Mouse (Mus musculus) left cerebral cortex, adult 9 months (tissue): ENCODE measurements at regions not wholly inside any gene's neighbourhood (a gene's known extent, or its start where the extent isn't known, plus 50 kb on each side); places are given as distances from the start of the nearest gene placed in this dataset.

ENCODE experiments used
- DNase-seq, 2 experiments: peaks; one replicate each; pipeline ENCODE4 v3.0.0; 2022; ENCODE audit warnings: low spot score in 2 of 2

GRCm38 (mm10) chr3:103408724-103409123 is 129.6 kb downstream of the Trim33 start:
- DNase-seq = no peak

- no peak for DNase-seq
These were observed 133.2 kb downstream of the Trim33 start for GRCm38 (mm10) chr3:103412247-103412646.

DNA sequence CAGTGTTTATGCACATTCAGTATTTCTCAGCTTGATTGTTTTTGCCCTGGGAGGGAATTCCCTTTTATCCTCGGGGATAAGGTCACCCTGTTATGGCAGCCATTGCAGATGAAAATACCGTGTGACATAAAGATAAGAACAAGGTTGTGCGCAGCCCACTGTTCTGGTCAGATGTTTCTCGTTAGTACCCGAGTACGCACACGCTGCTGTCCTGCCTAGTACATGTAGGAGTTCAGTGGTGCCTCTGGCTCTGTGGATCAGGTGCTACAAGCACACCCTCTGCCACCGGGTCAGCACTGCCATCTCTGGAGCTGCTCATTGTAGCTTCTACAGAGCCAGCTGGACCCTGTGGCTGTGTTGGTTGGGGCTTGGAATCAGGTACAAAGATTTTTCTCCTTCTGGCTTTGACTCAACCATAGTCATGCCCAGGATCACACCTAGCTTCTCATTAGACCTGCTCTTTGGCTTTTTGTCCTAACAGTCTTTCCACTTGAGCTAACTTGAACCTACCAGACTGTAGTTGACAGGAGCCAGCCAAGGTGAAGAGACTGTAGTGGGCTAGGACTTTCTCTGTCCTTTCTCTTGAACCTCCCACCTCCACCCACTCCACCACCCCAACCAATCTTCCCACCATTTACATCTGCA is 136.1 kb downstream of the Trim33 start:
- no peak for DNase-seq

DNA sequence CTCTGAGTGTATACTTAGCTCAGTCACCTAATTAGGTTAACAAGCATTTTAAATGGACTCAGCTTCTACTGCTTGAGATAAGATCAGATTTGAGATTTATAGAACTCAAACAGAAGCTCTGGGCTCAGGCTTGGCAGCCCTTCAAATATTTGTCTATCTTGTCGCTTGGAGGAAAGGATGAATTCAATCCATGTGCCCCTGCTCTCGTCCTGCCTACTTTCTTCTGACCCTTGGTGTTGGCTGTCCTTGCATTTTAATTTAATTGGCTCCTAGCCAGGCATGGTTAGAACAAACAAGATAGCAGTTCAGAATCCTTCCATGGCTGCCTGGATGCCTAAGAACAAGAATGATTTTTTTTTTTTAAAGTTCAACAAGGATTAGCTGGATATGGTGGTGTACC is 137.2 kb downstream of the Trim33 start:
- DNase-seq = no peak

DNA sequence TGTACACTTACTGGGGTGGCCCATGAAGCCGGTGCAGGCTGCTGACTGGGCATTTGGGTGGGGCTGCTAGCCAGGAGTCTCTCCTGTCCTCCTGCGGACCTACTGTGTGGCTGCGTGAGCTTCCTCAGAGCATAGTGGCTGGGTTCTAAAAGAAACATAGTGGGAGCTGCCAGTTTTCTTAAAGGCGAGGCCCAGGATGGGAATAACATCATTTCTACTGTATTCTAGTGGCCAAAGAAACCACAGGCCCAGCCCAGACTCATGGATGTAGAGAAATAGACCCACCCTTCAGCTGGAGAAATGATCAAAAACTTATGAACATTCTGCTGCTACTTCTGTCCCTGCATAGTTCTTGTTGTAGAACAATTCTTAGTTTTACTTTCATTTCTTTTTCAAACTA is 138.7 kb downstream of the Trim33 start:
- no peak for DNase-seq

GRCm38 (mm10) chr3:103419761-103420620 is 140.9 kb downstream of the Trim33 start:
- DNase-seq = no peak

DNA sequence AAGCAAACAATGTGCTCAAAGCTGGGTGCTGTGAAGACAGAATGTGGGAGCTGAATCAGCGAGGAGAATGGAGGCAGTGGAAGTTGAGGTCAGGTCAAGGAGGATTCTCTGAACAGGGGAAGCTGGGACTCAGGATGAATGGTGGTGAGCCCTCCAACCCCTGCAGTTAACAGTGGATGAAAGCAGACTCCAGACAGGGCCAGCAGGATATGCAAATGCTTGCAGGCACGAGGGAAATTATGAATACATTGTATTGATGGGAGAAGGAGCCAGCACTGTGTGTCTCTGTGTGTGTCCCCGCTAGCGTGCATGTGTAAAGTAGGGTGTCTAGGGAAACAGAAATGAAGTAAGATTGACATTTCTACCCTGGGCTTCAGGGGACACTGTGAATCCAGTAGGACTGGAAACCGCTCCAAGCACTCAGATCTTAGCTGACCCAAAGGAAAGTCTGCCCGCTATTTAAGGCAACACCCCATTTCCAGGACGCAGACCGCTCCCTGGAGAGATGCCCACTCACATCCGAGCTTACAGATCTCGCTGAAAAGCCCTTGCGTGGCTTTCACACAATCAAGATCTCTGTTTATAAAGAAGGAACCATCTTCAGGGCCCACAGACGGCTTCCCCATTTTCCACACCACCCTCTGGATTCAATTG is 141.7 kb downstream of the Trim33 start:
- no peak for DNase-seq

DNA sequence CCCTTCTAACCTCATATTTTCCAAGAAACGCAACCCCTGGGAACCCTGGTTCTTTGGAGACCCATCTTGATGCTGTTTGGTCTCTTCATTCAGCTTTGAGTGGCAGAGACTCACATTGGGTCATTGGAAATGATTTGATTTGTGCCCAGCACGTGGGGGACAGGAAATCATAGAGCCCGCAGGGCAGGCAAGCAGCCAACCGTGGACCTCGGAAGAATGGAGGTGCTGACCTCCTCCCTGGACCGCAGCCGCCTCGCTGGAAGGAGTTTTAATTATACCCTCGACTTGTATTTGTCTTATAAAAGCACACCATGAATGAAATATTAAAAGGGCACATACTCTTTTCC is 142.2 kb downstream of the Trim33 start:
- DNase-seq = no peak

DNA sequence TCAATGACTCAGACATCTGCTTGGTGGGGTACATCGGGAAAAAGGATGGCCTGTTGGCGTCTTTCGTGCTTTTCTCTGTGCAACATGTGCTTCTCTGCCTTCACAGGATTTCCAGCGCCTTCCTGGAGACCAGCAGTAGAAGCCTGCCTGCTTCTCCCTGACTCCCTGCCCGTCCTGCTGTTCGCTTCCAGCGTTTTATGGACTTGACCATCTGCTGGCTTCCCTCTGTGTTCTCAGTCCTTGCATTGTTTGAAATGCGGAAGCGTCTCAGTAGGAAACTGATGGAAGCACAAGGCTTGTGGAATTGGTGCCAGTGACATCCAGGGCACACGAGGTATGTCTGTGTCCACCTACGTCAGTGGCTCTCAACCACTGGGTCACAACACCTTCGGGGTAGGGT is 143.7 kb downstream of the Trim33 start:
- no peak for DNase-seq

DNA sequence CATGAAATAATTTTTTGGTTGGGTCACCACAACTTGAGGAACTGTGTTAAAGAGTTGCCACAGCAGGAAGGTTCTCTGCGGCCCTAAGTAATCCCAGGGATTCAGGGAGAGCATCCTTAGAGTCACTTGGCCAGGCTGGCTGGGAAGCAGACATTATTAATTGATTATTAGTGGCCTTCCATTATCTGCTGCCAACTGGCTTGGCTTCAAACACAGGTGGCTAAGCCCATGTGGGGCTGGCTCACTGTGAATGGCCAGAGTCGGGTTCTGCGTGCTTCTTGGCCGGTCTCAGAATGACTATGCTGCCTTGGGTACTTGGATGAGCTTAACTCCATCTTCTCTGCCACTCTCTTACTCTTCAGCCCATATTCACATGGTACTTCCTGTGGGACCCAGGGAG is 144.2 kb downstream of the Trim33 start:
- DNase-seq = no peak

DNA sequence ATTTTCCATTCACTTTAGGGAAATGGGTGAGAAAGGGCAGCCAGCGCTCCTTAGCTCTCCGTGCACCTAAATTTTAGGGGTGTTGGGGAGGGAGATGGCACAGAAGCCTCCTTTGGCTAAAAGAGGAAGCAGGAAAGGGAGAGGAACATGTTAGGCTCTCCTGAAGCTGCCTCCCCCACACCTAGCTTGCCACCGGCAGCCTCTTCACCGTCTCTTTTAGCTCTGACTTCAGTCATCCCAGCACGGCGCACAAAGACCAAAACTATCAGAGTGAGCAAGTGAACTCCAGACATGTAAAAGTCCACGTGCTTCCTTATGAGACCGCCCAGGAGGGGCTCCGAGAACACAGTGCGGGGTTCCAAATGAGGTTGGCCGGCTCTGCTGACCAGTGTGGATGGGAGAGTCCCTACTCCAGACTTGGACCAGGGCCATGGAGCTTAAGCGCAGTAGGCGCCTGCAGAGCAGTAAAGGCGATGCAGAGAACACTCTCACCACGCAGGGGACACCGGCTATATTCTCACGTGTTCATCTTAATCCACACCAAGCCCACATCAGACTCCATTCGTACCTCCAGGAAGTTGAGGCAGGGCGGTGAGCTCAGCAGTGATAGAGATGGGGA is 146.8 kb downstream of the Trim33 start:
- DNase-seq = no peak

GRCm38 (mm10) chr3:103429227-103429788 is 145.7 kb upstream of the Syt6 start:
- no peak for DNase-seq

- no peak for DNase-seq
These were observed 144.9 kb upstream of the Syt6 start for GRCm38 (mm10) chr3:103430131-103430530.

DNA sequence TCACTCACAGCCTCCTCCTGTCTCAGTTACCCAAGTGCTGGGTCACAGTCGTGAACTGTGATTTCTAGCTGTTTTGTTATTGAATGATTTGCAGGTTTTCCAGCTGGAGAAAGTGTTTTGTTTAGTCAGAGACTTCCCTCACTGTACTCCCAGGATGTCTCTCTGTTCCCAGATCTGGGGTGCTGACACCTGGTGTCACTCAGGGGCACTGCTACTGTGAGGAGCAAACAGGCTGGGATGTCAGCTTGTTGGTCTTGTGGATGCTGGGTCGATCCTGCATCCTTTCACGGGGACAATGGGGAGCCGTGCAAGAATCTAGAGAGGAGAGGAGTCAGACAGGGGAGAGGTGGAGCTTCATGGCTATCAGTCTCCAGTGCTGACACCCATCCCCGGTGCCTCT is 142.8 kb upstream of the Syt6 start:
- DNase-seq = no peak

DNA sequence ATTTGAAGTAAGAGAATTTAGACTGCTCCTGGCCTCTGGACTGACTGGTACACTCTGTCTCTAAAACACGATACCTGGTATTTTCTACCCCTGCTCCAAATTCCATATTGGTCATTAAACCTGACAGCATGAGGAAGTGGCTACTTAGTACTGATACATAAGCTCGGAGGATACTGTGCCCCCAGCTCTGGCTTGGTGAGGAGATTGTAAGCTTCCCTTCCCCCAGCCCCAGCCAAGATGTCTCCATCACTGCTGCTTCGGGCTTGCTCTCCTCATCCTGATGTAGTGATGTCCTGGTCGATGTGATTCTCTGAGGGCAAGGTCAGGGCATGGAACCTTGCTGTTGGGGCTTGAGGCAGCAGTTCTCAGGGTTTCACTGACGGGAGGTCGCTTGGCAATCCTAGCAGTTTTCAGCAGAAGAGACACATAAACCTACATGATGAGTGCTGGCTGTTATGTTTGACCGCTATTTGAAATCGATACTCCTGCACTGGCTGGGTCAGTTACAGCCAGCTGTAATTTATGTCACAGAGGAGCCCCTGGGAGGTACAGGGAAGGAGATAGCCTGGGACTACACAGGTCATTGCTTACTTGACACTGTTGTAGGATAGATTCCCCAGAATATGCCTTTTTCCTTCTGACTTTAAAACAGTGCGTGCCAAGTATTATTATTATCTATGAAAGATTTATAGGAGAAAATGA is 138.0 kb upstream of the Syt6 start:
- DNase-seq = no peak

- peak in 1 of 2 experiments; percentile 56 for DNase-seq
These were observed 136.2 kb upstream of the Syt6 start for GRCm38 (mm10) chr3:103438791-103439354.

DNA sequence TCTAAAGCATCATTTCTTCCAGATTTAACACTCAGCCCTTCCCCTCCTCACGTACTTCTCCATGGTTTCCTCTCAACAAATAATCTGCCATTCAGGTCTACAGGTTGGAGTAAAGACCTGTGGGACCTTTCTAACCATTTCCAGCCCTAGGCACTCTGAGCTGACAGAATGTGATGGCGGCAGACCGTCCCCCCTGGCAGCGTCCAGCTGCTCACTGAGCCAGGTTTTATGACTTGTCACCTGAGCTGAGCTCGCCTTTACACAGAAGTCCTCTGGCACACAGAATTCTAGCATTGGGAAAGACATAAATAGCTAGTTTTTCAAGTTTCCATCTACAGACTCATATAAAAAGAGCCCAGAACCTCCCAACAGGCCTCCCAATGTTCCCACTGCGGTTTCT is 131.8 kb upstream of the Syt6 start:
- DNase-seq = no peak

DNA sequence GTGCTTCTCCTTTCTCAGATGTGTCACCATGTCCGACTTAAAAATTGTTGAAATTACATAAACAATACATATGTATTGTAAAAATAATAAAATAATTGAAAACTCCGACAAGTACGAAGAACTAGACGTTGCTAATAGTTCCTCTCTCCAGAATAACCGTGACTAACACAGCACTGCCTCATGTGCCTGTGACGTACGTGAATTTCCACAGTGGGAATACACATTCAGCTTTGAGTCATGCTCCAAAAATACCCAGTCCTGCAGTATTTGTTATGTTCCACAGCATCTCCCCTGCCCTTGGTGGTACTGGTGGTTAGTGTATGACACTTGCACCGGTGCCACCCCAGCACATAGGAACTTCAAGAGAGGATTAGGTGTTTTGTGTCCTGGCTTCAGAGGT is 129.2 kb upstream of the Syt6 start:
- no peak for DNase-seq

DNA sequence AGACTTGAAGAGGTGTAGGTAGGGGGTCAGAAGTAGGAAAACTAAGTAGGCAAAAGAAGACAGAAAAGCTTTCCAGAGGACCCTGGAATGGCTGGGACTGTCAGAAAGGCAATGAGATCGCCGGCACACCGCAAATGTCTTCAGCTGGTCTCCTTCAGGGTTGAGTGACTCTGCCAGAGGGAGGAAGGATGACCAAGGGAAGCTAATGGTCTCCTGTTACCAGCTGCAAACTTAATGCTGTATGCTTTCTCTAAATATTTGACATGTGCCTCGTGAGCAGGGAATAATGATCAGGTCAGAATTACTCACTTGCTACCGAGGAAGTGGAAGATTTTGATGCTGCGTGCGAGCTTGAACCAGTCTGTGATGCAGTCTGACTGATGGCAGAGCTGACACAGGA is 125.2 kb upstream of the Syt6 start:
- DNase-seq = no peak

DNA sequence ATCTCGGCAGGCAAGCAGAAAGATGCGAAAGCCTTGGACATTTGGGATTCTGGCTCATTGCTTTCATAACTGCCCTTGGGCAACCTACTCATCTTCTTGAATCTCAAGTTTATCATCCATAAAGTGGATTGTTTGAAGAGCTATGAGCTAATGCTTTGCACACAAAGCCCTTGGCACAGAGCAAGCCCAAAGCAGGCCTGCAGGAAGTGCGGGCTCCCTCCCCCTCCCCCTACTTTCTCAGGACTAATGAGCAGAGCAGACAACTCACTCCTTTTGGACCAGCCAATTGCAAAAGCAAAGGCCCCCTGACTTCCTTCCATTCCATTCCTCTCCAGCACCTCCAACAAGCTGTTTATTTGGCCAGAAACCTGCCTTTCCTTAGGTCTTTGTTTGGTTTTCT is 123.1 kb upstream of the Syt6 start:
- no peak for DNase-seq

- DNase-seq = no peak
These were observed 111.3 kb upstream of the Syt6 start for GRCm38 (mm10) chr3:103463760-103464159.
